Mouse (Mus musculus): ENCODE results near the gene Ffar3.
A peak's percentile ranks its signal among the peaks of the same experiment; 100 is the strongest.

Gene Ffar3

DNA sequence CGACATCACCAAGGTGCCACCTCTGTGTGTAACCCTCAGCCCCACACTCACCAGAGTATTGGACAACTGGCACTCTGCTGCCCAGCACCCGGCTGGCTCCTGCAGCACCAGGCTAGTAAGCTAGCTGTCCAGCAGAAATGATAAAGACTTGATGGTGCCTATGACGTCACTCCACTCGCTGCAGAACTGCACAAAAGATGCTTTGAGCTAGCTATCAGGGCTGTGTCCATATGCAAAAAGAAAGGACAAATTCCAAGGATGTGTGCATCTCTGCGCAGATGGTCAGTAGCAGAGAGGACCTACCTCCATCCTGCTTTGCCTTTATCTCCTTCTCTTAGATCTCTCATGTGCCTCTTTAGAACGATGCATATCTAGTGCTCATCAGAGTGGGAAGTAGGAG lies at the start of gene Ffar3:
Ffar3 (minus strand) TSS at position 101 of the 400 bp plus-strand sequence.
- DNase-seq (ENCODE audit: low read depth in 1 of 2, low spot score in 2 of 2) = no peak

GRCm38 (mm10) chr7:30904042-30904441 lies 48.1 kb upstream of the Ffar3 start:
- no peak for DNase-seq (ENCODE audit: low read depth in 1 of 2, low spot score in 2 of 2)

- DNase-seq (ENCODE audit: low read depth in 1 of 2, low spot score in 2 of 2) = no peak
Measured at GRCm38 (mm10) chr7:30895217-30895616, 39.2 kb upstream of the Ffar3 start.

DNA sequence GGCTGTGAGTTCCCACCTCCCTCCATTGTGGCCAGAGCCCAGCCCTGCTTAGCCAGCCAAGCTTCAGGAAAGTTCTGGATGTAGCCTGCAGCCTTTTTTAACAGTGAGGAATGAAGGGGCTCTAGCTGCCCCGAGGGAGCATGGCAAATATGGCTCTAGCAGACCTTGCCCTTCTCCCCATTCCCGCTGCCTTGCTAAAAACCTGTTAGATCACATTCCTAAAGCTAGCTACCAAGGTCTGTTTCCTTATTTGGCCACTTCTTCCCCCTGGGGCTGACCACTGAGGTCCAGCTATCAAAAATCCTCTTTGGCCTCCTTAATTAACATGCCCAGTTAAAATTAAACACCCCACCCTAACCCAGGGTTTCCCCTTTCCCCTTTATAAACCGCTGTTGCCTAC lies 36.5 kb upstream of the Ffar3 start:
- DNase-seq (ENCODE audit: low read depth in 1 of 2, low spot score in 2 of 2) = no peak

DNA sequence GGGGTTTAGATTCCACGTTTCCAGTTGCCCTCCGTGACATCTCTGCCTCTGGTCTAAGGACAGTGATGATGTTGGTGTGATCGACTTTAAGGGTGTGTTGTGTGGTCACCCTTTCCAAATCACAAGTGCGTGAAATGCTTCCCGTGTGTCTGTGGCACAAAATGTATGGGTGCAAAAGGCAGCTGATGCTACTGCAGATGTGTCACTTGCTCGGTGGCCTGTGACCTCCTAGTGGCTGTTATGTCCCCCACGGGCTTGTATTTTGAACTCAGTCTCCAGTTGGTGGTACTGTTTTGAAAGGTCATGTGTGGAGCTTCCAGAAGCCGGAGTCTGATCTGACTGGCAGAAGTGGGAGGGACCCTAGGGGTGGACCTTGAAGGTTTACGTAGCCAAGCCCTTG lies 35.8 kb upstream of the Ffar3 start:
- no peak for DNase-seq (ENCODE audit: low read depth in 1 of 2, low spot score in 2 of 2)

- DNase-seq (ENCODE audit: low read depth in 1 of 2, low spot score in 2 of 2) = no peak
Measured at GRCm38 (mm10) chr7:30890681-30891080, 34.7 kb upstream of the Ffar3 start.

DNA sequence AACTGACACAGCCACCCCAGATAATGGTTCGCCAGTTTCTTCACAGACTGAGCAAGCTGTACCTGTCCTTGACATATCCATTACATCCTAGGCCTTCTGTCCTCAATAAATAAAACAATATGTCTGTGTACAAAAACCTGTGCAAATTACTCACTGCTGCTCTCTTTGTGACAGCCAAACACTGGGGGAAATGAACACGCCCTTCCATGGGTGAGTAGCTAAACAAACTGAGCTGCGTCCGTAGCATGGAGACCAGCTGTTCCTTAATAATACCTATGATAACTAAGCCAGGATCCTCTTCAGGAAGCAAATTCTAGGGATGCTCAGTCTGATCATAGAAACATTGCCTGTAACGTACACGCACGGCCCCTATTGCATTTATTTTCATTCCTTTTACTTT lies 32.8 kb upstream of the Ffar3 start:
- no peak for DNase-seq (ENCODE audit: low read depth in 1 of 2, low spot score in 2 of 2)

DNA sequence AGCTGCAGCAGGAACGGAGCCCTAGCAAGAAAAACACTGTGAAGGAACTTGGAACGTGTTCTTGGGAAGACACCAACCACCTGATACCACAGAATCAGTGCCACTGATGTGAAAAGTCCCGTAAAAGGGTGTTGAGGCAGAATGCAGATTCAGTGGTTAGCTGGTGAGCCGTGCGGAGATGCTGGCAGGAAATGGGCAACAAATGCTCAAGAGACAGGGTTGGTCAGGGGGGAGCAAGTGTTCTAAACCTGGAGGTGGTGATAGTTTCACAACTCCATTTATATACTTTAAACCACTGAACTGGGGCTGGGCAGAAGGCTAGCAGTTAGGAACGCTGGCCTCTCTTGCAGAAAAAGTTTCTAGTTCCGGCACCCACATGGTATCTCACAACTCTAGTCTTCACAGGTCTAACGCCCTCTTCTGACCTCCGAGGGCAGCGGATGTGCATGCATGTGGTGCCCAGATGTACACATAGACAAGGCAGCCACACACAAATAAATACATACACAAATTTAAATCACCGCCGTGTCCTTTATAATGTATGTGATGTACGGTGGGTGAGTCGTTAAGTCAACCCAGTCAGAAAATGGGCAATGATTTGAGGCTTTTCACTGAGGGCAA lies 31.7 kb upstream of the Ffar3 start:
- DNase-seq (ENCODE audit: low read depth in 1 of 2, low spot score in 2 of 2) = no peak

DNA sequence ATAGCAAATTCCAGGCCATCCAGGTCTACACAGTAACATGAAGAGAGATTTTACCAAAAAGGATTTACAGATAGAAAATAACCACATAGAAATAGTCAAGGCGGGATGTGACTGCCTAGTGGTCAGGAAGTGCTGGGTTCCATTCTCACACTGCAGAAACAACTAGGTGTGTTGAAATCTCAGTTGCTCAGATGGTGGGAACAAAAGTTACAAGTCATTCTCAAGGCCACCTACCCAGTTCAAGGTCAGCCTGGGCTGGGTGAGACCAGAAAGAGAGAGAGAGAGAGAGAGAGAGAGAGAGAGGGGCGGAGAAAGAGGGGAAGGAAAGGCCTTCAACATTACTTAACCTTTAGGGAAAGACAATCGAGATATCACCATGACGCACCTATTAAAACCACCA lies 30.9 kb upstream of the Ffar3 start:
- no peak for DNase-seq (ENCODE audit: low read depth in 1 of 2, low spot score in 2 of 2)

- no peak for DNase-seq (ENCODE audit: low read depth in 1 of 2, low spot score in 2 of 2)
Measured at GRCm38 (mm10) chr7:30884047-30884446, 28.1 kb upstream of the Ffar3 start.

DNA sequence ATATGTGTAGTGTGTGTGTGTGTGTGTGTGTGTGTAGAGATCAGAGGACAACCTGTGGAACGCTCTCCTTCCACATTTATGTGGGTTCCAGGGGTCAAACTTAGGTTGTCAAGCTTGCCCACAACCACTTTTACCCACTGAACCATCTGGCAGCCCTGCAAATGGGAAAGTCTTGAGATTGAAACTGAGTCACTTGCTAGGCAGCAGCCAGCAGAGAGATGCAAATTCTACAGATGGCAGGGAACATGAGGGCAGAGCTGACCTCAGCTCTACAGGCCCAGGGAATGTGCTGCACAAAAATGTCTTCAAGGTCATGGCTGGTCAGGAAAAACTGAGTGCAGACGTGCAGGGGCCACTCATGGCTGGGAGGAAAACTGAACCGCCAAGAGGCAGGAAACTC lies 25.4 kb upstream of the Ffar3 start:
- no peak for DNase-seq (ENCODE audit: low read depth in 1 of 2, low spot score in 2 of 2)

- no peak for DNase-seq (ENCODE audit: low read depth in 1 of 2, low spot score in 2 of 2)
Measured at GRCm38 (mm10) chr7:30880176-30880575, 24.2 kb upstream of the Ffar3 start, which contains the start of gene Cd22. TSS of gene Cd22 (minus strand) at chr7:30880342.

- no peak for DNase-seq (ENCODE audit: low read depth in 1 of 2, low spot score in 2 of 2)
Measured at GRCm38 (mm10) chr7:30878950-30879349, 23.0 kb upstream of the Ffar3 start.

DNA sequence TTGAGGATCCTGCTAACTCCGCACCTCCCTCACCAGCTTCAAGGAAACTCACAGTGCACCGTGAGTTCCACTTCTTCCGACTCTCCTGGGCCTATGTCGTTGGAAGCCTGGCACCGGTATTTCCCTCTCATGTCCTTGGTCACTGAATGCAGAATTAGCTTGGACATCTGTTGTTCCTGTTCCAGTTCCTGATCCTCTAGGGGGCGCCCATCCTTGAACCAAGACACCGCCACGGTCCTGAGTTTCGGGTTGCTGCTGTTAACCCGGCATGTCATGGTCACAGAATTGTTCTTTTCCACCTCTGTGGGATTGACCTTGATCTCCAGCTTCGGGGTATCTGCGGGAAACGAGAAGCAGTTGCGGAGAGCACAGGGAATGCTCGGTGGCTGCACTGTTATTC lies 17.1 kb upstream of the Ffar3 start:
- peak in 1 of 2 experiments; percentile 66 for DNase-seq (ENCODE audit: low read depth in 1 of 2, low spot score in 2 of 2)

DNA sequence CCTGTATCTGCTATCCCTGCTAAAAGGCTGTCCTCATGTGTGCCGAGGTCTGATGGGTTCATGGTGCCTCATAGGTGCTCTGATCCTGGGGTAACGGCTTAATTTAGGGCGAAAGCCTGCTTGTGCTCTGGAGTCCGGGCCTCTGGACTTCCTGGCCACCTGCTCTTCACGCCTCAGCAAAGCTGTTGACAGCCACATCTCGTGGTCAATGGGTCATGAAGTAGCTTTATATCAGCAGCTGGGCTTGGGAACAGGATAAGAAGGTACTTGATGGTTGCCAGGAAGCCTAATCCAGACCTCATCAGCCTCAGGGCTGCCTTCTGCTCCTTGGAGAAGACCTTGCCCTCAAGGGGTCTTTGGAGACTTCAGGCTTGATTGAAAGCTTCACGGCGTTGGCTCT lies 7.4 kb upstream of the Ffar3 start:
- no peak for DNase-seq (ENCODE audit: low read depth in 1 of 2, low spot score in 2 of 2)

- DNase-seq (ENCODE audit: low read depth in 1 of 2, low spot score in 2 of 2) = no peak
Measured at GRCm38 (mm10) chr7:30861464-30861863, 5.5 kb upstream of the Ffar3 start, which contains the start of gene Ffar1. TSS of gene Ffar1 (minus strand) at chr7:30861564.

GRCm38 (mm10) chr7:30859635-30860402 lies 3.8 kb upstream of the Ffar3 start:
- DNase-seq (ENCODE audit: low read depth in 1 of 2, low spot score in 2 of 2) = no peak

DNA sequence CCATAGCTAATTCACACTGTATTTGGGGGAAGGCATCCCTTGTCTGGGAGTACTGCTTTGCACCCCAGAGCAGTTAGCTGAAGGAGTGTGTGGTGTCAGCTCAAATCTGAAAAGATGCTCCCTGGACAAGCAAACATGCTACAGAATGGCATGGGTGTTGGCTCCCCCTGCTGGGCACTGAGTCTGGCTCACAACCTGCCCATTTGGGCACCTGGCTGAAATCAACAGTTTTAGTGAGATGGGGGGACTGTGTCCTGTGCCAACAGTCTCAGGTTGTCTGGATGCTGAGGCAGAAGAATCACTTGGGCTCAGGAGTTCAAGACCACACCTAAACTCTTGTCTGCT lies 3.3 kb upstream of the Ffar3 start:
- peak in 1 of 2 experiments; percentile 55 for DNase-seq (ENCODE audit: low read depth in 1 of 2, low spot score in 2 of 2)

DNA sequence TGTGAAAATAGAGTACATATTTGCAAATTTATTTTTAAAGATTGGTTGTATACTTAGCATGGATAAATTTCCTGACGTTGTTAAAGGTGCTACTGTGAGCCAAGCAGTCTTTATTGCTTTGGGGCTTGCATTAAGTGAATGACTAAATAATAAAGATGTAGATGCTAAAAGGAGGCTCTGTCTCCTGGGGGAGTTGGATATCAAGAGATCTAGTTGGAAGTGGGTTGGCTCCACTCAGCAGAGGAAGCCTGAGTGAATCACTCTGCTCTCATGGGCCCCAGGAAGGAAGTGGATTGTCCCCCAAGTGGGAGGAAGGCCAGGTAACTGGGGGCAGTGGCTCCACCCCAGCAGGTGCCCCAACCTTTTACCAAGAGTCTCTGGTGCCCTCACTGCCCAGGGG lies 1.8 kb upstream of the Ffar3 start:
- DNase-seq (ENCODE audit: low read depth in 1 of 2, low spot score in 2 of 2) = no peak

DNA sequence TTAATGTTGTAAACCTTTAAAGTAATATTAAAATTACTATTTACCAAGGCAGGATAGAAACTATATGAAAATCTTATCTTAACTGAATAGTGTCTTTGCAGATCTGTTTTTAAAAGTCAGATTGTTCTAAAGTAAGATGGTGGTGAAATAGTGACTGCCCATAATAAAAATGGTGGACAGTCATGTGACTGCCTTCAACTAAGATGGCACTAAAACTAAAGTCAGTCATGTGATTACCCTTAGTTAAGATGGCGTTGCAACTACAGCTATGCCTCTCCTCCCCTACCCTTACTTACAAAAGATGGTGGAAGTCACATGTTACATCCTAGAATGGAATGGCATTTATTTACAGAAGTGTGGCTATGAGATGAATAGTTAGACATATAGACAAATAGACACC lies 4.6 kb downstream of the Ffar3 start:
- no peak for DNase-seq (ENCODE audit: low read depth in 1 of 2, low spot score in 2 of 2)

DNA sequence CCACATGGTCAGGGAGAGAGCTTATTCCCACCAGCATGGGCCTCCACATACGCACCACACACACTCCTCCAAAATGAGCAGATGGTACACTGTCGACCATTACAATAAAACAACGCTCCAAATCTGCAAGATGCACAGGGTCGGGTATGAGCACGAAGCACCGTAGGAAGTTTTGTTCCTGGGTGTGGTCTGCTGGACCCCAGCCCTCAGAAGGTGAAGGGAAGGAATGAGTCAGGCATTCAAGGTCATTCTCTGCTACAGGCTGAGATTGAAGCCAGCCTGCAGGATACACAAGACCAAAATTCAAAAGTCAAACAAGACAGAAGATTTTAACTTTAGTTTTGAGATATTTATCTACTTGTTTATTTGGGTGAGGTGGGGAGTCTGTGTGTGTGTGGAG lies 8.0 kb downstream of the Ffar3 start:
- no peak for DNase-seq (ENCODE audit: low read depth in 1 of 2, low spot score in 2 of 2)

- no peak for DNase-seq (ENCODE audit: low read depth in 1 of 2, low spot score in 2 of 2)
Measured at GRCm38 (mm10) chr7:30847386-30847785, 8.6 kb downstream of the Ffar3 start.

GRCm38 (mm10) chr7:30846505-30847053 lies 9.4 kb downstream of the Ffar3 start:
- no peak for DNase-seq (ENCODE audit: low read depth in 1 of 2, low spot score in 2 of 2)

Data from monocyte, adult 2 months (primary cell).